Mouse (Mus musculus) kidney, embryonic 16.5 days (tissue): ENCODE data around the gene Park7. TPM values are rescaled to one million over a fixed set of nuclear protein-coding genes. Genes with fewer than 3 reads are reported as not detected.
A peak's percentile ranks its signal among the peaks of the same experiment; 100 is the strongest.
"Not testable (repeated sequence)": the region's sequence is repeated elsewhere in the genome, so short reads cannot be mapped to it uniquely, and the experiment has no call there.

Source experiments
- ATAC-seq: fragments of 200-750 bp; cut with Nextera tagmentation; 2 replicates; pipeline ENCODE4 v1.8.0; 2017; ENCODE audit warnings: moderate TSS enrichment; ENCODE audit not compliant: low FRiP score, low TSS enrichment
- H3K27ac ChIP-seq: fragments of 300-500 bp; sonication (generic); 2 replicates; pipeline ENCODE4 v1.5.1; 2014; ENCODE audit warnings: low read length
- H3K27me3 ChIP-seq: fragments of 300-500 bp; sonication (generic); 2 replicates; pipeline ENCODE4 v1.6.1; 2014; ENCODE audit warnings: low read length, control low read depth, mixed read lengths; ENCODE audit not compliant: insufficient read depth
- H3K36me3 ChIP-seq: fragments of 300-500 bp; sonication (generic); 2 replicates; pipeline ENCODE4 v1.6.1; 2014; ENCODE audit warnings: low read length, control low read depth, mixed read lengths; ENCODE audit not compliant: insufficient read depth
- H3K4me1 ChIP-seq: fragments of 300-500 bp; sonication (generic); 2 replicates; pipeline ENCODE4 v1.6.1; 2014; ENCODE audit warnings: low read length, control low read depth, mixed read lengths; ENCODE audit not compliant: insufficient read depth
- H3K4me2 ChIP-seq: fragments of 300-500 bp; sonication (generic); replicated peaks from 2 replicates; pipeline ENCODE4 v1.6.1; 2014; ENCODE audit warnings: low read depth, low read length
- H3K4me3 ChIP-seq: fragments of 300-500 bp; sonication (generic); 2 replicates; pipeline ENCODE4 v1.5.1; 2014; ENCODE audit warnings: mild to moderate bottlenecking, low read length
- H3K9ac ChIP-seq: fragments of 300-500 bp; sonication (generic); replicated peaks from 2 replicates; pipeline ENCODE4 v1.6.1; 2014; ENCODE audit warnings: low read length
- H3K9me3 ChIP-seq: fragments of 300-500 bp; sonication (generic); 2 replicates; pipeline ENCODE4 v1.6.1; 2016; ENCODE audit warnings: low read length, control low read depth
- WGBS: fragments of 180-500 bp; shearing (Covaris S2); extraction: QIAGEN DNeasy Blood & Tissue Kit; methylation state at CpG from one replicate; pipeline ENCODE4 v1.1.7; 2014; 5-methylcytosine and 5-hydroxymethylcytosine counted together
- polyA plus RNA-seq: library from polyadenylated mRNA; unstranded; fragments of >200 nt; fragmentation: Nextera tagmentation; extraction: Ambion mirVana; gene quantifications from 2 replicates; pipeline ENCODE4 v1.2.1, GENCODE M21; 2015

Gene Park7
- polyA plus RNA-seq, 1 experiment from 2014 or later, result 421 TPM

DNA sequence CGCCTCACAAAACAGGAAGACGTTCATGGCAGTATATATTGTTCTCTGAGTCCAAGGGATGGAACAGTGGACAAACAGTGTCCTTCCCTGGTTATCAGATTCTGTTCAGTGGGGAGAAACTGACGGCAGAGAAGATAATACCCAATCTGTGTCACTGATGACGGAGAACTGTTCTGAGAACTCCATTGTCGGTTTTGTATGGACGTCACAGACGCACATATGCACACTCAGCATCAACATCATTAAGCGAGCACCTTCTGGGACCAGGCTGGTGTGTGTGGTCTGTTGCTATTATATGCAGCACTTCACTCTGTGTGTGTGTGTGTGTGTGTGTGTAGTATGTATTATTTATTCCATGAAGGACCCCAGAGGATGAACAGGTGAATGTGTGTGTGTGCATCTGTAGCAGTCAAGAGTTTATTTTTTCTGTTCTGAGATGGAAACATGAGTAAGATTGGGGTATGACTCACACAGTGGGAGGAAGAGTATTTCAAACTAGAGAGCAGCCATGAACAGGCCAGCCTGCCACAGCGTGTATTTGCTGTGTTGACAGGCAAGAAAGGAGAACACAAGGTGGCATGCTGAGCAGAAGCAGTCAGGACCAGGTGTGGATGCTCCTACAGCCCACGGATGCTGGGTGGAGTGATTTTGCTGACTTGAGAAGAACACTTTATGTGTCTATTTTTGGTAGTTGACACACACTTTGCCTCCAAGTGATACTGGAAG, 1.1 kb upstream of the Park7 start:
- 52% methylated on average over 10 of the region's 10 CpGs for WGBS
- Histone ChIP-seq H3K27ac (peak overlapping the region; percentile 69; the same call in 1 of the 2 replicates), H3K9ac (peak overlapping the region; percentile 73), H3K27me3 (no peaks in the 10 kb centered on the region), H3K36me3 (no peaks in the 10 kb centered on the region), H3K4me3 (peak overlapping the region; percentile 77), H3K9me3 (no peaks in the 10 kb centered on the region), H3K4me2 (peak overlapping the region; percentile 65), H3K4me1 (peaks cover 13% of the 10 kb centered on the region)
- ATAC-seq, result no peak

DNA sequence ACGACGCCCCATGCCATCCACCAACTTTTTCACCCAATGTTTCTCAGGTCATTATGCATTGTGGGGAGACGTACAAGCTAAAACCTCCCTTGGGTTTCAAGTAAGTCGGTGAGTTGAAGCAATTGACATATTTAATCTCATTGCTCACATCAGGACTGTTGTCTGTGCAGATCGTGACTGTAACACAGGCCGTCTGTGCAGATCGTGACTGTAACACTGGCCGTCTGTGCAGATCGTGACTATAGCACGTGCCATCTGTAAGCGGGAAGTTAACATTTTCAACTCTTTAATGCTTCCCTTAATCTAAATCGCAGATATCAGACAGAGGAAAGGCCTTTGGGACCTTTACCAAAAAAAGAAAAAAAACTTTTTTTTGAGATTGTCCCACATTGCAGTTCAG, 494 bp downstream of the Park7 start:
- no peak for ATAC-seq
- H3K27ac ChIP-seq, result peak overlapping the region; percentile 92
- H3K36me3 ChIP-seq, result no peaks in the 10 kb centered on the region
- H3K27me3 ChIP-seq, result no peaks in the 10 kb centered on the region
- peaks cover 20% of the 10 kb centered on the region for H3K4me1 ChIP-seq
- H3K4me3 ChIP-seq, result peak overlapping the region; percentile 77
- 9% methylated on average over 12 of the region's 12 CpGs for WGBS
- H3K4me2 ChIP-seq, result peak overlapping the region; percentile 65
- H3K9ac ChIP-seq, result peak overlapping the region; percentile 73
- no peaks in the 10 kb centered on the region for H3K9me3 ChIP-seq

DNA sequence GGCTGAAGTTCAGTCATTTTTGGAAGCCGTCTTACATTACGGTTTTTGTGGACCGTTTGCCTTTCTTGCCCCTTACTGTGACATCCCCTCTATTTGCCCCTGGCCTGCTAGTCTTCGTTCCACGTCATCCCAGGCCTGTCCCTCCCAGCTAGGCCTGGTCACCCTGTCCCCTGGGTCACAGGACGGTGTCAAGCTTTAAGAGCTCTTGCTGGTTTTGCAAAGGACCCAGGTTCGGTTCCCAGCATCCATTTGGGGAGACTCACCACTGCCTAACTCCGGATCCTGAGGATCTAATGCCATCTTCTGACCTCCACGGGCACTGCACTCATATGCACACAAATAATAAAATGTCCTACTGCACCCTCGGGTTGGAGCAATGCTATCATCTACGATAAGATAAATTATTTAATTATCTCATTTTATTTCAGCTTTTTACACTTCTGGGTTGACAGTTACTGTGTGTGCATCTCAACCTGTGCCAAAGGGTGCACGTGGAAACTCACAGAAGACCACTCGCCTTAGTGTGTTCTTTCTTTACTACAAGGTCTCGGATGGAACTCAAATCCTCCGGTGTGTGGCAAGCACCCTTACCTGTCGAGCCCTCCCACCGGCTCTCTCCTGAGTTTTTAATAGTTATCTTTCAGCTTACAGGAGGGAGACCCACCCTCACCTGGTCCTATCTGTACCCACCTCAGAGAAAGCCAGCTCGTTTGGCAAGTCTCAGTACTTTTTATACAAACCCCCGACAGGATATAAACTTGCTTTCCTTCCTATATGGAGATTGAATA, 3.9 kb downstream of the Park7 start:
- H3K4me1 ChIP-seq, result peaks cover 18% of the 10 kb centered on the region
- peak overlapping the region; percentile 74 for H3K4me3 ChIP-seq
- H3K36me3 ChIP-seq, result peaks cover 7% of the 10 kb centered on the region
- H3K9me3 ChIP-seq, result no peaks in the 10 kb centered on the region
- peak overlapping the region; percentile 71 for H3K9ac ChIP-seq
- H3K4me2 ChIP-seq, result peak overlapping the region; percentile 42
- no peaks in the 10 kb centered on the region for H3K27me3 ChIP-seq
- H3K27ac ChIP-seq, result peak overlapping the region; percentile 92
- peak; percentile 10; the same call in 1 of the 2 replicates for ATAC-seq
- 86% methylated on average over 19 of the region's 19 CpGs for WGBS

DNA sequence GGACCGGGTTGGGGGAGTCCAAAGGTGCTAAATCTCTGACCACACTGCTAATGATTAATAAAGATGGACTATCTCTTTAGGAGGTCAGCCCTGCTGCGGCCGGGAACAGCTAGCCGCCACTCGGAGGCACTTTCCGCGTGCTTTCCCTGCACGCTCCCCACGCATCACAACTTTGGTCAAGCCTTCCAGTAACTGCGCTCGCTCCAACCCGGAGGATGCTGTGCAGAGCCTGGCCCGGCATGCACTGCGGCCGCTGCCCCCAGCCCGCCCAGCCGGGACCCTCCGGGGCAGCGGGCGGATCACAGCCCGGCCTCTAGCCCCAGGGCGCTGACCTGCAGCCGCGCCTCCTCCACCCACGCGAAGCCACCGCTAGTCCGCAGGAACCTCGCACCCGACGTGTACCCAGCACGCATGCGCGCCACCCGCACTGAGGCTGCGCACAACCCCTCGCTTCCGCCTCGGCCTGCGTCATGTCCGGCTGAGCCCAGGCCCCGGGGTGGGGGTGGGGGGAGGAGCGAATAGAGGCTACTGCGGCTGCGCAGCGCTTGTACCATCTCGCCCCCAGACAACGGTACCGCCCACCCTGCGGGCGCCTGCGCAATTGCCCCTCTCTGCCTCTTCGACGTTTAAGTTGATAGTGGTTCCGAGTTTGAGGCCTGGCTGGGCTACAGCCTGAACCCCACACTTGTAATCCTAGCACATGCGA, 4.6 kb downstream of the Park7 start:
- WGBS, result under 1% methylated on average over 56 of the region's 56 CpGs
- Histone ChIP-seq H3K27ac (peak overlapping the region; percentile 92), H3K4me3 (peak overlapping the region; percentile 74), H3K4me2 (peak overlapping the region; percentile 71), H3K4me1 (peaks cover 12% of the 10 kb centered on the region), H3K36me3 (peaks cover 12% of the 10 kb centered on the region), H3K9ac (peak overlapping the region; percentile 71), H3K27me3 (no peaks in the 10 kb centered on the region), H3K9me3 (no peaks in the 10 kb centered on the region)
- peak; percentile 92 for ATAC-seq

DNA sequence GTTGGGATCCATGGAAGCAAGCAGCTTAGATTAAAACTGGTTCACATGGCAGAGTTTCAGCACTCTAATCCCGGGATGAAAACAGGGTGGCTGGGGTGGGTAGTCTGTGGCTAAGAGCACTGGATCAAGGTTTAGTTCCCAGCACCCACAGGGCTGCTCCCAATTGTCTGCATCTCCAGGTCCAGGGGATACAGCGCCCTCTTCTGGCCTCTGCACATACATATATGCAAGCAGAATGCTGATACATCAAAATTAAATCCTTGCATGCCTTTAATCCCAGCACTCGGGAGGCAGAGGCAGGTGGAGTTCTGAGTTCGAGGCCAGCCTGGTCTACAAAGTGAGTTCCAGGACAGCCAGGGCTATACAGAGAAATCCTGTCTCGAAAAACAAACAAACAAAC, 5.7 kb downstream of the Park7 start:
- Histone ChIP-seq H3K4me2 (peak overlapping the region; percentile 71), H3K4me3 (peak overlapping the region; percentile 74; the same call in 1 of the 2 replicates), H3K36me3 (peaks cover 20% of the 10 kb centered on the region), H3K27ac (peak overlapping the region; percentile 92; the same call in 1 of the 2 replicates), H3K4me1 (peaks cover 12% of the 10 kb centered on the region)
- not testable (repeated sequence) for H3K9ac ChIP-seq, H3K27me3 ChIP-seq, H3K9me3 ChIP-seq, ATAC-seq
- WGBS, result 76% methylated on average over 5 of the region's 5 CpGs

DNA sequence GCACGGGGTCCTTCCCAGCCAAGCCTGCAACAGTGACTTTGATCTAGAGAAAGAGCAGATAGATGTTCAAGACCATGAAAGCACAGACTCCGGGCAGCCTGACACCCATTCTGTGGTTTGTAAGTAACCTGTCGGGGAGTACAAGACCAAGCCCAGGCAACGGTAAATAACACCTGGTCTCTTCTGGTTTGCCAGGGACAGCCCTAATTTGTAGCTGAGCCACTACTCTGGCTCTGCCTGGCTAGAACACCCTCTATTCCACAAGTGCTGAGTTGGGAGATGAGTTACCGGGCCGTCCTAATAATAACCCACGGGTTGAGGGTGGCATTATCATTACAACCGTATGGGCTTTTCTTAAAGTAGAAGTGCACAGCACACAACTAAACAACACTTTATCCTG, 7.1 kb downstream of the Park7 start:
- Histone ChIP-seq H3K9me3 (no peaks in the 10 kb centered on the region), H3K4me3 (no peak overlapping the region), H3K9ac (no peak overlapping the region), H3K27me3 (no peaks in the 10 kb centered on the region), H3K36me3 (peaks cover 33% of the 10 kb centered on the region), H3K4me1 (peaks cover 14% of the 10 kb centered on the region), H3K27ac (no peak overlapping the region), H3K4me2 (no peak overlapping the region)
- WGBS, result 93% methylated on average over 8 of the region's 8 CpGs
- no peak for ATAC-seq

DNA sequence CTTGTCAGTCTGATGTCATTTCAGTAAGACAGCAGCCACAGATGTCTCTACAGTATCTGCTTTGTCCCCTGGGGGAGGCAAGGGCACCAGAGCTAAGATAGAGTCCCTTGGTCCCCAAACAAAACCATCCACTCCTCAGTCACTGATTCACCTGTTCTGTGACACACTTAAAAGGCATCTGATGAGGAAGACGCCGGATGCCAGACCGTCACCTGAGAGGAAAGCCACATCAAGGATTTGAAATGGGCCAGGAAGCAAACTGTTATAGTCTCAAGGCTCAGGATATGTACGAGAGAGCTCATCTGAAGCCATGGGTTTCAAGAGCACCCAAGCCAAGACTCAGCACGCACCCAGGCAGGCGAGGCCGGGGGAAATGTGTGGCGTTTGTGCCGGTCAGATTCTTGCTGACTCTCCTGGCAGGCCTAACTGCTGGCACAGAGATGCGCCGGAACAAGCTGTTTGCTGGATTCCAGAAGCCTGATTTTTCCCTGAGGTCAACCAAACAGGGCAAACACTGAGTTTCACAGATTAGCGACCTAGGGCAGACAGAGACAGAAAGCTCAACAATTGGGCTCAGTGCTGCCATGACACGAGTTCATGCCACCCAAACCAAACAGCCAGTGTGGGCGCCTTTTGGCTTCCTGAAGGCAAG, 11.0 kb downstream of the Park7 start:
- Histone ChIP-seq H3K4me1 (peaks cover 8% of the 10 kb centered on the region; the same call in 1 of the 2 replicates), H3K9me3 (no peaks in the 10 kb centered on the region), H3K27me3 (no peaks in the 10 kb centered on the region), H3K4me2 (no peak overlapping the region), H3K9ac (no peak overlapping the region), H3K27ac (no peak overlapping the region), H3K4me3 (no peak overlapping the region), H3K36me3 (peaks cover 61% of the 10 kb centered on the region)
- 91% methylated on average over 14 of the region's 14 CpGs for WGBS
- no peak for ATAC-seq

DNA sequence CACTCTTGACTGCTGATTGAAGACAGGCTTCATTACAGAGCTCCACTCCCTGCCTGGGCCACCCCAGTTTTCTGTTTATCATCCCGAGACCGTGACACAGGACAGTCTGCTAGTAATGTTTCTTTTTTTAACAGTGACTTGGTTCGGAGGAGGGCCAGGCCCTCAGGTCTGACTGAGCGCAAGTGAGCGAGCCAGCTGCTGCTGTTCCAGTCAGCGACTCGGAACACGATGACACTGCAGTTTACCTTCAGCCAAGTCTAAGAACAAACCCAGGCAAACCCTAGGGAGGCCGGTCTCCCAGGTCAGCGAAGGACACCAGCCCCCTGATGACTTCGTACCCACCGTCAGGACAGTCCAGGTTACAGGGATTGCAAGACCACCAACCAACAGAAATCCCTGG, 12.2 kb downstream of the Park7 start:
- 52% methylated on average over 12 of the region's 12 CpGs for WGBS
- Histone ChIP-seq H3K27me3 (no peaks in the 10 kb centered on the region), H3K9ac (no peak overlapping the region), H3K4me2 (no peak overlapping the region; the same call in 1 of the 2 replicates), H3K27ac (peak overlapping the region; percentile 71), H3K4me3 (no peak overlapping the region), H3K36me3 (peaks cover 72% of the 10 kb centered on the region), H3K4me1 (peaks cover 8% of the 10 kb centered on the region; the same call in 1 of the 2 replicates), H3K9me3 (no peaks in the 10 kb centered on the region)
- peak; percentile 81 for ATAC-seq

DNA sequence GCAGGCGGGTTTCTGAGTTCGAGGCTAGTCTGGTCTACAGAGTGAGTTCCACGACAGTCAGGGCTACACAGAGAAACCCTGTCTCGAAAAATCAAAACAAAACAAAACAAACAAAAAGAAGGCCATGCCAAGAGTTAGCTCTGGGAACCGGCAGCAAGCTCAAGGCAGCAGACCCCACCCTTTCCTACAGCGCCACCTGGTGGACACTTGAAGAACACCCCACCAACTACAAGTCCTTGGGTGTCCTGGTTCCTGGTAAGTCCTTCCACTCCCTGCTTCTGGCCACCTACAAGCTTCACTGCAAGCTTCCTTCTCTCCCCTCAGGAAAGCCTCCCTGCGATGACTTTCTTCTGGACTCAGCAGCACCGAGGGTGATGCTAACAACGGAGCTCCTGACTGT, 12.6 kb downstream of the Park7 start:
- 52% methylated on average over 9 of the region's 9 CpGs for WGBS
- Histone ChIP-seq H3K9me3 (no peaks in the 10 kb centered on the region), H3K36me3 (peaks cover 76% of the 10 kb centered on the region), H3K4me1 (peaks cover 8% of the 10 kb centered on the region; the same call in 1 of the 2 replicates), H3K27ac (peak overlapping the region; percentile 71), H3K4me3 (no peak overlapping the region), H3K27me3 (no peaks in the 10 kb centered on the region), H3K4me2 (no peak overlapping the region; the same call in 1 of the 2 replicates), H3K9ac (no peak overlapping the region)
- peak; percentile 27; the same call in 1 of the 2 replicates for ATAC-seq
